In genomic region chr12:70824729-70825650, GRCm38 (mm10) we compare ENCODE assay signal across 8 mouse cellular contexts. TPM values are rescaled to one million over a fixed set of nuclear protein-coding genes. Genes with fewer than 3 reads are reported as not detected.
DNase-seq lines count a peak whose midpoint lies in the region; ATAC-seq and TF ChIP-seq lines count a peak whose summit lies in the region.

Frmd6 (plus strand) TSS chr12:70825514.

- WGBS in forebrain, embryonic 15.5 days, result under 1% methylated on average over 73 of the region's 75 CpGs
- WGBS in lung, embryonic 14.5 days, result under 1% methylated on average over 65 of the region's 75 CpGs
- under 1% methylated on average over 73 of the region's 75 CpGs for WGBS in olfactory bulb, adult 2 months
- under 1% methylated on average over 72 of the region's 75 CpGs for WGBS in thymus, adult 2 months

- H3K4me3 ChIP-seq in forebrain, embryonic 15.5 days, result peak within 1 kb of the TSS; percentile 94
- peak within 1 kb of the TSS; percentile 78 for H3K4me3 ChIP-seq in layer of hippocampus, adult 2 months
- peak within 1 kb of the TSS; percentile 83 for H3K4me3 ChIP-seq in lung, embryonic 14.5 days (ENCODE audit: low read depth, low read length)
- peak within 1 kb of the TSS; percentile 58 for H3K4me3 ChIP-seq in olfactory bulb, adult 2 months (ENCODE audit: insufficient read depth, low read depth, low read length)
- peak within 1 kb of the TSS; percentile 75 for H3K4me3 ChIP-seq in thymus, adult 2 months (ENCODE audit: control insufficient read depth, insufficient read depth, low read length)

- no peaks in the 10 kb centered on the region for H3K27me3 ChIP-seq in forebrain, embryonic 15.5 days
- no peaks in the 10 kb centered on the region for H3K27me3 ChIP-seq in lung, embryonic 14.5 days (ENCODE audit: insufficient read depth, low read length)
- no peaks in the 10 kb centered on the region for H3K27me3 ChIP-seq in thymus, adult 2 months (ENCODE audit: control insufficient read depth, insufficient read depth, low read length)

- TF ChIP-seq CTCF in layer of hippocampus, adult 2 months (conservative IDR thresholded peaks at IDR 0.05), result peak; percentile 86
- peak; percentile 50 for TF ChIP-seq CTCF in lung, embryonic 14.5 days (IDR thresholded peaks at IDR 0.05; ENCODE audit: low read depth)
- peak; percentile 22; the same call in 1 of the 2 replicates for TF ChIP-seq CTCF in olfactory bulb, adult 2 months (IDR thresholded peaks at IDR 0.05; ENCODE audit: insufficient read depth, low read depth, low read length)
- TF ChIP-seq CTCF in thymus, adult 2 months (IDR thresholded peaks at IDR 0.05; ENCODE audit: borderline replicate concordance, control insufficient read depth, extremely low read depth, insufficient read depth, low read length, poor library complexity), result no peak; the same call in 1 of the 2 replicates

- intact Hi-C loops in heart, postnatal 25 days (cut with DNase I), result loop anchor here (1.0 to 5.0 kb wide), 4 partner anchors 42 to 330 kb away; no protein-coding TSS in a partner anchor

- peak; percentile 93 for ATAC-seq in forebrain, embryonic 15.5 days (replicated peaks)
- ATAC-seq in lung, embryonic 14.5 days (ENCODE audit: insufficient read depth), result peak; percentile 97

- peak within 1 kb of the TSS; percentile 86 for H3K4me2 ChIP-seq in forebrain, embryonic 15.5 days (replicated peaks)
- H3K4me2 ChIP-seq in lung, embryonic 14.5 days, result peak within 1 kb of the TSS; percentile 88

- peak within 1 kb of the TSS; percentile 96 for H3K27ac ChIP-seq in forebrain, embryonic 15.5 days (replicated peaks)
- peak within 1 kb of the TSS; percentile 100 for H3K27ac ChIP-seq in layer of hippocampus, adult 2 months
- peak within 1 kb of the TSS; percentile 100 for H3K27ac ChIP-seq in lung, embryonic 14.5 days (ENCODE audit: low read depth)
- peak within 1 kb of the TSS; percentile 98 for H3K27ac ChIP-seq in olfactory bulb, adult 2 months (ENCODE audit: insufficient read depth, low read depth, low read length)
- peak within 1 kb of the TSS; percentile 71 for H3K27ac ChIP-seq in thymus, adult 2 months (ENCODE audit: control insufficient read depth, insufficient read depth, low read length)

- H3K9ac ChIP-seq in forebrain, embryonic 15.5 days (replicated peaks), result peak within 1 kb of the TSS; percentile 80
- peak within 1 kb of the TSS; percentile 94 for H3K9ac ChIP-seq in lung, embryonic 14.5 days

- H3K9me3 ChIP-seq in forebrain, embryonic 15.5 days, result no peaks in the 10 kb centered on the region
- no peaks in the 10 kb centered on the region for H3K9me3 ChIP-seq in lung, embryonic 14.5 days (ENCODE audit: low read depth, low read length)

- H3K4me1 ChIP-seq in forebrain, embryonic 15.5 days, result peaks cover 29% of the 10 kb centered on the region
- H3K4me1 ChIP-seq in lung, embryonic 14.5 days (ENCODE audit: insufficient read depth), result 0 out of 2 replicates have a peak, but pooled peaks cover 6% of the 10 kb centered on the region
- H3K4me1 ChIP-seq in olfactory bulb, adult 2 months (ENCODE audit: control insufficient read depth, insufficient read depth, low read length), result peaks cover 6% of the 10 kb centered on the region; the same call in 1 of the 2 replicates
- H3K4me1 ChIP-seq in thymus, adult 2 months (replicated peaks; ENCODE audit: control insufficient read depth, insufficient read depth, low read length), result peaks cover 9% of the 10 kb centered on the region

- no peaks in the 10 kb centered on the region for H3K36me3 ChIP-seq in forebrain, embryonic 15.5 days
- H3K36me3 ChIP-seq in lung, embryonic 14.5 days (ENCODE audit: insufficient read depth), result no peaks in the 10 kb centered on the region
- H3K36me3 ChIP-seq in thymus, adult 2 months (ENCODE audit: control insufficient read depth, insufficient read depth, low read length), result no peaks in the 10 kb centered on the region

- peak; percentile 95 for DNase-seq in ES-CJ7 (ENCODE audit: low read depth, low spot score)
- DNase-seq in cerebellum, adult 11 months, result peak; percentile 91
- peak; percentile 90 for DNase-seq in heart, postnatal 25 days (ENCODE audit: low spot score)
- peak; percentile 92 for DNase-seq in layer of hippocampus, adult 2 months (ENCODE audit: low spot score in 2 of 2)
- DNase-seq in lung, embryonic 14.5 days, result peak; percentile 96
- DNase-seq in thymus, adult 2 months, result peak; percentile 93

- peak; percentile 83 for TF ChIP-seq POLR2A in olfactory bulb, adult 2 months (IDR thresholded peaks at IDR 0.05; ENCODE audit: insufficient read depth, low read depth, low read length)
- peak; percentile 99 for TF ChIP-seq POLR2A in thymus, adult 2 months (IDR thresholded peaks at IDR 0.05; ENCODE audit: control insufficient read depth, extremely low read depth, insufficient read depth, low read length, poor library complexity)

RNA-seq across cellular contexts. Expression of gene Frmd6, which starts in this region (rescaled TPM):
- 11.8 and 11.9 TPM in 2 replicates for polyA plus RNA-seq in forebrain, embryonic 15.5 days (2015; fragmentation: Nextera tagmentation; extraction: Ambion mirVana)
- 10 to 100 TPM; 38.5 to 43.3 TPM for total RNA-seq in heart, postnatal 25 days (2021)
- 10 to 100 TPM; 17.6 to 18.4 TPM for total RNA-seq in layer of hippocampus, adult 2 months (2021)
- polyA plus RNA-seq in lung, embryonic 14.5 days (2014; fragmentation: Nextera tagmentation; extraction: Ambion mirVana), result 40.4 and 42.8 TPM in 2 replicates
- polyA plus RNA-seq in olfactory bulb, adult 2 months (2012; ENCODE audit: insufficient read depth, insufficient read length, low replicate concordance, missing spikeins), result not detected in 2 replicates
- 21.2 and 22.2 TPM in 2 replicates for polyA plus RNA-seq in thymus, adult 2 months (2012; rRNA removed)

Comparison
In these comparisons a context has a peak if more than half of its experiments do, and no peak if none do; other contexts are left out.
1. Peak in every context shown above with its lines: DNase-seq, ATAC-seq, H3K4me3 ChIP-seq and H3K27ac ChIP-seq.